Mouse (Mus musculus) induced T-regulatory cell, adult 2 months (primary cell): ENCODE measurements around the gene Spsb2.

Experiments
- DNase-seq: peaks from one replicate; pipeline ENCODE4 v3.0.0-alpha.2; 2012; ENCODE audit warnings: low read depth

Spsb2 gene

DNA sequence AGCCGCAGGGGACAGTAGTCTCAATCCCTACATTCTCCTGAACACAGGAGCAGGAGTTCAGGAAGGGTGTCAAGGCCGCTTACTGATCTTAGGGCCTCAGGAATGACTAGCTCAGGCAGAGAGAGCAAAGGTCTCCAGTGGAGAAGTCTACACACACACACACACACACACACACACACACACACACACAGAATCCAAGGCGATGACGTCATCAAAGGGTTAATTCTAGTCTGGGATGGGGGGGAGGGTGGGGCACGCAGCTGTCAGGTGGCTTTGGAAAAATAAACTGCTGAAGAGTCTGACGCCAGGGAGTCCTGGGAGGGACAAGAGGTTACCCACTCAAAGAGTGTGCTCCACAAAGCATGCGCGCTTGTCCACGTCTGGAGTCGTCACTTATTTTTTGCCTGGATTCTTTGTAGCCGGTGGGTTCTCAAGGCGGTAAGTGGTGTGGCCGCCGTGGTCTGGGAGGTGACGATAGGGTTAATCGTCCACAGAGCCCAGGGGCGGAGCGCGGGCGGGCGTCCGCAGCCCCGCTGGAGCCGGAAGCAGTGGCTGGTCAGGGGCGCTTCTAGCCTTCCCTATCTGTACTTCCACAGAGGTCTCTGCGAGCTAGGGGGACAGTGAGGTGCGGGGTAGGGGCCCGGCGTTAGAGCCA, at the start of gene Spsb2:
Gene Spsb2 (plus strand): TSS at position 304 of the 655 bp plus-strand sequence.
- peak; percentile 57 for DNase-seq

DNA sequence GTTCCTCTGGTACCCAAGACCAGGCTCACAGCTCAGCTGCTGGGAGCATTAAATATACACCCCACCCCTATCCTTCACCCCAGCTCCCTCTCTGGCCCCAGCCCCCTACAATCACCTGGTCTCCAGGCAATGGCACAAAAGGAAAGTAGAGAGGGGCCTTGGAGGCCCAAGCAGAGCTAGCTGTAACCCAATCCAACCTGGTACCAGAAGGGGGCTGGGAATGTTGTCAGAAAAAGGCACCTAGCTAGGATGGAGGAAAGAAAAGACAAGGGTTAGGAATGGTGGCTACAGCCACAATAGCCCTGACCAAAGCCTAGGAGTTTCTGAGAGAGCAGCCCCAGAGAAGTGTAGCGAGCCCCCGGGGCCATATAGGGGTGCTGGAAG, 49.6 kb upstream of the Spsb2 start:
- no peak for DNase-seq

DNA sequence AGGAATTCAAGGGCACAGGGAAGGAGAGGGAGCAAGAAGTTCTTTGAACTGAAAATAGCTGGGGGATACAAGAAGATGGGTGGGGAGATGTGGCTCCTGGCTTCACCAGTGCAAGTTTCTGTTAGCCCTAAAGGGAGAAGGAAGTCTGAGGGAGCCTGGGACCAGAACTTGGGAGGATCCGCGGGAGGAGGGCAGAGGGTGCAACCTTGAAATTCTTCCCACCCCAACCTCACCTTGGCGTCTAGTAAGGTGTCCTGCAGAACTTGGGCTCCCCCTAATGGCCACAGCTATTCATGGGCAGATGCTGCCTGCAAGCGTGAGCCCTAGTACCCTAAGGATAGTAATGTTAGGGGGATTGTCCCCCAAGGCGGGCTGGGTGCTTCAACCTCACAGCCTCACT, 49.2 kb upstream of the Spsb2 start:
- DNase-seq: peak; percentile 94

DNA sequence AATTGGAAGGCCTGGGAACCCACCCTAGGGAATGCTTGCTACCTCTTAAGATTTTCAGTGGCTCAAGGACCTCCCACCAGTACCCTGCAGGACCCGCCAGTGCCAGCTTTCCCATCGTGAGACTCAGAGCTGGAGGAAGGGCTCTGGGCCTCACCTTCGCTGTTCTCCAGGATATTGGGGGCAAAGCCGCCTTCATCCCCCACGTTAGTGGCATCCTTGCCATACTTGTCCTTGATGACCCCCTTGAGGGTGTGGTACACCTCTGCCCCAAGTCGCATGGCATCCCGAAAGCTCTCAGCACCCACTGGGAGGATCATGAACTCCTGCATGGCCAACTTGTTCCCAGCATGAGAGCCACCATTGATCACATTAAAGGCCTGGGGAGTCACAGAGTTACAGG, 42.5 kb upstream of the Spsb2 start:
- DNase-seq: no peak

GRCm38 (mm10) chr6:124767536-124767919, 40.9 kb upstream of the Spsb2 start:
- DNase-seq: no peak

- peak; percentile 63 for DNase-seq
Measured at GRCm38 (mm10) chr6:124767920-124768703, 40.3 kb upstream of the Spsb2 start.

- DNase-seq: no peak
Measured at GRCm38 (mm10) chr6:124768704-124769044, 39.8 kb upstream of the Spsb2 start.

- peak; percentile 75 for DNase-seq
Measured at GRCm38 (mm10) chr6:124769101-124769765, 39.2 kb upstream of the Spsb2 start, which contains the start of gene Eno2. TSS of gene Eno2 (minus strand) at chr6:124769673.

DNA sequence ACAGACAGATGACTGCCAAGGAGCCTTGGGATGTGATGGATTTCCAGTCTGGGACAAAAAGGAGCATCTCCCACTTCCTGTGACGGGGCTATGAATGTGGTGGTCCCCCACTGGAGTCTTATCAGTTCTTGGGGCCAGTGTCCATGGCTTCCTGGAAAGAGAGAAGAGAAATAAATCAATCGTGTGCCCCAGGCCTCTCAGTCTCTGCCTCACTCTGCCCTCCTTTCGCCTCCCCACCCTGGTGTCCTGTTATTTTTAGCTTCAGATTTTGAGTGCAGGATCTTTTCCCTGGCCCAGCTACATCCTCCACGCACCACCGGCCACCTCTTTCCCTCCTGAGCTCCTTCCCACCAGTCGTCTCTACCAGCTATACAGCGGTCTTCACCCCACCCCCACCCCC, 38.4 kb upstream of the Spsb2 start:
- no peak for DNase-seq

GRCm38 (mm10) chr6:124770511-124770910, 38.0 kb upstream of the Spsb2 start:
- no peak for DNase-seq

GRCm38 (mm10) chr6:124779222-124779983, 29.1 kb upstream of the Spsb2 start, which contains the start of gene Lrrc23:
TSS of gene Lrrc23 (minus strand) at chr6:124779727.
- DNase-seq: peak; percentile 96

- no peak for DNase-seq
Measured at GRCm38 (mm10) chr6:124779984-124780416, 28.5 kb upstream of the Spsb2 start.

GRCm38 (mm10) chr6:124780917-124781316, 27.5 kb upstream of the Spsb2 start:
- DNase-seq: no peak

GRCm38 (mm10) chr6:124782436-124782835, 26.0 kb upstream of the Spsb2 start:
- DNase-seq: peak; percentile 84

- no peak for DNase-seq
Measured at GRCm38 (mm10) chr6:124786756-124787420, 21.6 kb upstream of the Spsb2 start.

DNA sequence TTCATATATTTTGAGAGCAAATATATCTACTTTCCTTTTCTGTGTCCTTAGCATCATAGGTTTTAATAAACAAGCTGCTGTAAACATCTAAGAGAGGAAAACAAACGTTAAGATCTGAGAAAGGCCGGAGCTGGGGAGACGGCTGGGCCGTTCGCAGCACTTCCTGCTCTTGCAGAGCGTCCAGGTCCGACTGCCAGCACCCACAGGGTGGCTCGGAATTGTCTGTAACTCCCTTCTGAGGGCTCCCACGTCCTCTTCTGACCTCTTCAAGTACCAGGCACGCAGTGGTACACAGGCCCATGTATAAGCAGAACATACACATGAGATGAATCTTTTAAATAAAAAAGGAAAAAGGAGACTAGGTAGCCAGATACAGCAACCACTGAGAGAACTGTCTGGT, 20.7 kb upstream of the Spsb2 start:
- DNase-seq: no peak

- DNase-seq: no peak
Measured at GRCm38 (mm10) chr6:124789519-124789918, 18.9 kb upstream of the Spsb2 start.

- DNase-seq: no peak
Measured at GRCm38 (mm10) chr6:124790121-124790520, 18.3 kb upstream of the Spsb2 start.

- no peak for DNase-seq
Measured at GRCm38 (mm10) chr6:124791911-124792310, 16.6 kb upstream of the Spsb2 start.

- DNase-seq: no peak
Measured at GRCm38 (mm10) chr6:124795781-124796180, 12.7 kb upstream of the Spsb2 start.

- DNase-seq: no peak
Measured at GRCm38 (mm10) chr6:124796200-124796599, 12.3 kb upstream of the Spsb2 start.

DNA sequence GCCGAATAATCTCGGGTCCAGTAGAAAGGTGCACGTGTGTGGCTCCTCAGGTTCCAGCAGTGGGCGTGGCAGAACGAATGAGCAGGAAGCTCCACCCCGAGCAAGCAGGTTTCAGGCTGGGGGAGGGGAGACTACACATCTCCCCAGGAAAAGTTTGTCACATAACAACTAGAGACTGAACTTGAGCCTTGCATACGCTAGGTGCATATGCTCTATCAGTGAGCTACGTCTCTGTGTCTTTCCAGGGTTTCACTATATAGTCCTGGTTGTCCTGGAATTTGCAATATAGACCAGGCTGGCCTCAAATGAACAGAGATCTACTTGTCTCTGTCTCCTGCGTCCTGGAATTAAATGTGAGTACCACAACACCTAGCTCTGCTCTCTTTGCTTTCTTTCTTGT, 6.1 kb upstream of the Spsb2 start:
- peak; percentile 56 for DNase-seq
